Mouse (Mus musculus) thymus, adult 2 months (tissue): Measurements from ENCODE around the gene Pkdrej. TPM values are rescaled to one million over a fixed set of nuclear protein-coding genes. Genes with fewer than 3 reads are reported as not detected.

Experiments used
- DNase-seq: peaks from one replicate; pipeline ENCODE4 v3.0.0; 2021
- H3K27ac ChIP-seq: fragments of 200-500 bp; 2 replicates; pipeline ENCODE4 v1.5.1; 2012; ENCODE audit warnings: low read length, control low read depth; ENCODE audit not compliant: control insufficient read depth, insufficient read depth
- H3K27me3 ChIP-seq: fragments of 200-500 bp; 2 replicates; pipeline ENCODE4 v1.6.1; 2012; ENCODE audit warnings: mild to moderate bottlenecking, low read length, moderate library complexity, mixed read lengths; ENCODE audit not compliant: control insufficient read depth, insufficient read depth
- H3K36me3 ChIP-seq: fragments of 200-500 bp; 2 replicates; pipeline ENCODE4 v1.6.1; 2012; ENCODE audit warnings: mild to moderate bottlenecking, low read length, moderate library complexity; ENCODE audit not compliant: control insufficient read depth, insufficient read depth
- H3K4me1 ChIP-seq: fragments of 200-500 bp; replicated peaks from 2 replicates; pipeline ENCODE4 v1.6.1; 2012; ENCODE audit warnings: low read length; ENCODE audit not compliant: control insufficient read depth, insufficient read depth
- H3K4me3 ChIP-seq: fragments of 200-500 bp; 2 replicates; pipeline ENCODE4 v1.5.1; 2012; ENCODE audit warnings: mild to moderate bottlenecking, low read length, control low read depth, moderate library complexity; ENCODE audit not compliant: control insufficient read depth, insufficient read depth
- CTCF ChIP-seq: fragments of 200-500 bp; IDR thresholded peaks from 2 replicates; pipeline ENCODE4 v1.5.1; 2012; ENCODE audit warnings: mild to moderate bottlenecking, control low read depth, low read length, moderate library complexity, borderline replicate concordance; ENCODE audit not compliant: control insufficient read depth, poor library complexity, insufficient read depth; ENCODE audit errors: extremely low read depth
- POLR2A ChIP-seq: fragments of 200-500 bp; IDR thresholded peaks from 2 replicates; pipeline ENCODE4 v1.6.1; 2012; ENCODE audit warnings: mild to moderate bottlenecking, low read length, control low read depth, moderate library complexity; ENCODE audit not compliant: control insufficient read depth, poor library complexity, insufficient read depth; ENCODE audit errors: extremely low read depth
- WGBS: fragments of 180-500 bp; shearing (Covaris S2); methylation state at CpG from one replicate; pipeline ENCODE4 v1.1.7; 2018; 5-methylcytosine and 5-hydroxymethylcytosine counted together
- polyA plus RNA-seq: library from polyadenylated mRNA; depleted of rRNA; stranded (reverse); fragments of >200 nt; gene quantifications from 2 replicates; pipeline ENCODE4 v1.2.3, GENCODE M21; 2012

Pkdrej gene
- polyA plus RNA-seq, 1 experiment: 0.07 TPM

DNA sequence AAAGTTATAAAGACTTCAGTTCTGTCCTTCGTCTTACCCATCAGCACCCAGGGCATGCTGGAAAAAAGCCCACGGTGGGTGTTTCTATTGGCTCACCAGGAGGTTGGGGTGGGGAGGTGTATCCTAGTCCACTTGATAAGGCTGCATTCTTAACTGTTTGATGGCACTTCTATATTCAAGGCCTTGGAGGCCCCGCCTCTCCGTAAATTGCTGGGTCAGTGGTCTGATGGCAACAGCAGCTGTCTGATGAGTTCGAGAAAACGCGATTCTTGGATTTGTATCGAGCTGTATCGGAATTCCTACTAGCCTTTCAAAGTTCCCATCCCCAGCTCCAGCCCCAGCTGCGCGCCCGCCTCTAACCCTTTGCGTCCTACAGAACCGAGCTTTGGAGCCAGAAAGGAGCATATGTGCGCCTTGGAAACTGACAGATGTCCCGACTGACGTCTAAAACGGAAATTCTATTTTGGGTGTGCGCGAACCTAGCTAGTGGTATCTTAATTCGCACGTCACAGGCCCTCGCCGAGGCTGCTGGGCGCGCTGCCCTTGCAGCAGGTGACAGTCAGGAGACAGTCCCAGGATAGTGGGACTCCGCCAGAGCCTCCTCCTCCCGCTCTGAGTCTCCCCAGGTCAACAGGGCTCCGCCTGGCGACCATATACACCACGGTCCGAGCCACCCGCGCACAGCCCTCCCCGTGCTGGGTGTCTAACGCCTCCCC lies 10.6 kb downstream of the Pkdrej start:
- H3K4me3 ChIP-seq: peak overlapping the region; percentile 67
- peaks cover 36% of the 10 kb centered on the region for H3K4me1 ChIP-seq
- DNase-seq: peak; percentile 68
- WGBS: 5% methylated on average over 36 of the region's 36 CpGs
- H3K36me3 ChIP-seq: no peaks in the 10 kb centered on the region
- peak overlapping the region; percentile 66 for H3K27ac ChIP-seq
- no peak for TF ChIP-seq CTCF
- TF ChIP-seq POLR2A: no peak
- H3K27me3 ChIP-seq: no peaks in the 10 kb centered on the region

DNA sequence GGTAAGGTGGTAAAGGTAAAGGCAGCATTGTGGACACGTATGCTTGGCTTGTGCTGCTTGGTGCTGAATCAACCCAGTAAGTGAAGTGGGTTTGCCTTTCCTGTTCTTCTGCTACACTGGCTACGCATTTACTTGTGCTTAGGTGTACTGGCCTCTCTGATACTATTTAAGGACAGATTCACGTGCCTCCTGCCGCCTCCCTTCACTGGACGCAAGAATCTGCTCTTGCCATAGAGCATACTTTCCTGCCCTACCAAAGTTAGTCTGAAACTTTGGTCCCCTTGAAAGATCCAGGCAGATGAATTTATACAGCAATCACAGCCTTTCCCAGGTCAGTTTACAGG lies 11.1 kb downstream of the Pkdrej start:
- no peaks in the 10 kb centered on the region for H3K27me3 ChIP-seq
- no peaks in the 10 kb centered on the region for H3K36me3 ChIP-seq
- DNase-seq: no peak
- WGBS: 88% methylated on average over 5 of the region's 5 CpGs
- H3K4me1 ChIP-seq: peaks cover 36% of the 10 kb centered on the region
- H3K27ac ChIP-seq: no peak overlapping the region
- no peak overlapping the region for H3K4me3 ChIP-seq
- no peak for TF ChIP-seq CTCF
- no peak for TF ChIP-seq POLR2A

DNA sequence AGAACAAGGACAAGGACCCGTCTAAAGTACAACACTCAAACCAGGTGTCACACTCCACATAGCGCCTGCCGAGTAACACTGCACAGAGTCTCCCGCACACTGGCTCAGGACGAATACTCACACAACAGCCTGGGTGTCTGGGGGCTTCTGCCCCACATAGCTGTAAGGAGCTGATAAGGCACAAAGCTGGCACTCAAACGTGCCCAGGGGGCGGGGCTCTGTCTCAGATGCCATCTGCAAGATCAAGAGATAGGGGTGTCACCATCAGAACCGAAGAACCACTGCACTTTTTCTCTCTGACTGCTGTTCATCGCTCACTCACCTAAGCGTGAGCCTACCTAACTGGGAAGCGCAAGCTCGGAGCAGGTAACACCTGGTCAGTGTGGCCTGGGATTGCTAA lies 12.4 kb downstream of the Pkdrej start:
- no peaks in the 10 kb centered on the region for H3K36me3 ChIP-seq
- TF ChIP-seq POLR2A (0 out of 2 replicates have a peak, but pooled peaks have one; percentile 29), CTCF (0 out of 2 replicates have a peak, but pooled peaks have one; percentile 33)
- peak overlapping the region; percentile 96 for H3K27ac ChIP-seq
- peak overlapping the region; percentile 31 for H3K4me3 ChIP-seq
- peak; percentile 70 for DNase-seq
- 37% methylated on average over 12 of the region's 12 CpGs for WGBS
- peaks cover 36% of the 10 kb centered on the region for H3K4me1 ChIP-seq
- H3K27me3 ChIP-seq: no peaks in the 10 kb centered on the region

DNA sequence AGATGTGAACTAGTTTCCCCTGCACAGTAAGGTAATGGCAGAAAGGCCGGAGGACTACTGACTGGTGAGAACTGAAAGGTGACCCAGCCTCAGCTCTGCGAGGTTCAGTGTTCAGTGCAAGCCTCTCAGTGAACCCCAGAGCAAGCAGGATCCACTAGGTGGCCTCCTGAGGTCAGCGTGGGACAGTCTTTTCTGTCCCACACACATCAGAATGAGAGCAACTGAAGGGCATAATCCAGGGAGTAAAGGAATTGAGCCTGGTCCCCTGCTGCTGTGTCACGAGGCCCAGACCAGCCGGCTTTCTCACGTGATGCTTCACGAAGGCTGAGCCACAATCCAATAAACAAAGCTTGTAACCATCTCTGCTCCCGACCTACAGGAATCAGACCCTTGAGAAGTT lies 13.1 kb downstream of the Pkdrej start:
- no peak; the same call in 1 of the 2 replicates for TF ChIP-seq CTCF
- TF ChIP-seq POLR2A: no peak
- Histone ChIP-seq H3K4me3 (peak overlapping the region; percentile 31), H3K4me1 (peaks cover 36% of the 10 kb centered on the region), H3K36me3 (no peaks in the 10 kb centered on the region), H3K27ac (peak overlapping the region; percentile 96), H3K27me3 (no peaks in the 10 kb centered on the region)
- DNase-seq: no peak
- WGBS: 91% methylated on average over 8 of the region's 8 CpGs

DNA sequence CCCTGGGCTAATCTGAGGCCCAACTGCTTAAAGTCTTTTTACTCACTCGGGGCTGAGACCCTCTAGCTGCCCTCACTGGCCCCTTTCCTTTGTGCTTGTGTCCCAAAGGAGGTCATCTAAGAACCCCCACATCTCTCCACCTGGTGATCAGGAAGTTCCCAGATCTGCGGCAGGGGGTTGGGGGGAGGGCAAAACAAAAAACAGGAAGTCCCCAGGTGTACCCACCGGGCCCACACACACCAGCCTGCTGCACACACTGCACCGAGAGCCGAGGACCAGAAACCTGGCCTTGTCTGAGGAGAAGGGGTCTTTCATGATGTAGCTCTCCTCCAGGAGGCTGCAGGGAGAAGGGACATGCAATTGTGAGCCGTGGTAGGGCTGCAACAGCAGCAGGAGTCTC lies 13.5 kb downstream of the Pkdrej start:
- H3K36me3 ChIP-seq: no peaks in the 10 kb centered on the region
- 27% methylated on average over 6 of the region's 6 CpGs for WGBS
- DNase-seq: no peak
- H3K27me3 ChIP-seq: no peaks in the 10 kb centered on the region
- peak overlapping the region; percentile 96 for H3K27ac ChIP-seq
- TF ChIP-seq CTCF (no peak), POLR2A (0 out of 2 replicates have a peak, but pooled peaks have one; percentile 37)
- H3K4me1 ChIP-seq: peaks cover 36% of the 10 kb centered on the region
- H3K4me3 ChIP-seq: peak overlapping the region; percentile 31

DNA sequence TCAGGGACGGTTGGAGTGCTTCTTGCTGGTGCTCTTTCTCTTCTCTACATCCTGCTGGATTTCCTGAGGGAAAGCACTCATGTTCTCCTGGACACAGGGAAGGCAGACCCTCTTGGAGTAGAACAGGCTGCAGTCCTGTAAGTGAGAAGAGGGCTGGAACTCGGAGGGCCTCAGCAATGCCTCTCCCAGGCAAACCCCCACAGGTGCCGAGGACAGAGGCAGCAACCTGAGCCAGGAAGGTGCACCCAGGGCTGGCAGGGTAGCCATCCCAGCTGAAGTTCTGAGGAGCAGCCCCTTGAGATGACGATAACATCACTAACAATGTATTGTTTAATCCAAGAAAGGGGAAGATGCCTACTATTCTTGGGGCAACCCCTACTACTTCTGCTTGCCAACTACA lies 14.1 kb downstream of the Pkdrej start:
- no peaks in the 10 kb centered on the region for H3K36me3 ChIP-seq
- WGBS: 94% methylated on average over 4 of the region's 4 CpGs
- DNase-seq: no peak
- no peak overlapping the region for H3K4me3 ChIP-seq
- no peaks in the 10 kb centered on the region for H3K27me3 ChIP-seq
- H3K4me1 ChIP-seq: peaks cover 36% of the 10 kb centered on the region
- TF ChIP-seq POLR2A (no peak), CTCF (no peak)
- peak overlapping the region; percentile 96 for H3K27ac ChIP-seq
